Mouse (Mus musculus): ENCODE data around the gene Shisa5. TPM values are rescaled to one million over a fixed set of nuclear protein-coding genes. Genes with fewer than 3 reads are reported as not detected.

Gene Shisa5
- polyA plus RNA-seq, 1 experiment from 2014 or later = 33.6 TPM

DNA sequence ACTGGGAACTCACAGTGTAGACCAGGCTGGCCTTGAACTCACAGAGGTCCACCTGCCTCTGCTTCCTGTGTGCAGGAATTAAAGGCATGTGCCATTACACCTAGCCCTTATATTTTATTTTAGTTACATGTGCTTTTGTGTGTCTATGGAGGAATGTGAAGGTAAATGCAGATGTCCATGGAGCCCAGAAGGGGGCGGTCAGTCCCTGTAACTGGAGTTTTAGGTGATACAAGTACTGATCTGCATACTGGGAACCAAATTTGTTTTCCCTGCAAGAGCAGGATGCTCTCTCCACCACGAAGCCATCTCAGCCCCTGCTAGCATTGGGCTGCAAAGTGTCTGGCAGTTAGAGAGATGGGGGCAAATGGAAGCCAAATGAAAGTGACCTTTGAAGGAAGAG lies 46.6 kb downstream of the Shisa5 start:
- no peaks in the 10 kb centered on the region for H3K27me3 ChIP-seq
- 0 out of 2 replicates have a peak overlapping the region, but pooled peaks have one; percentile 3 for H3K9ac ChIP-seq
- H3K9me3 ChIP-seq (replicated peaks) = no peaks in the 10 kb centered on the region
- no peak overlapping the region for H3K27ac ChIP-seq
- peaks cover 35% of the 10 kb centered on the region for H3K4me1 ChIP-seq
- H3K4me2 ChIP-seq = no peak overlapping the region
- peaks cover 22% of the 10 kb centered on the region for H3K36me3 ChIP-seq (ENCODE audit: poor library complexity, severe bottlenecking)
- no peak overlapping the region for H3K4me3 ChIP-seq
- no peak for ATAC-seq
- WGBS = 8% methylated on average over 2 of the region's 2 CpGs

DNA sequence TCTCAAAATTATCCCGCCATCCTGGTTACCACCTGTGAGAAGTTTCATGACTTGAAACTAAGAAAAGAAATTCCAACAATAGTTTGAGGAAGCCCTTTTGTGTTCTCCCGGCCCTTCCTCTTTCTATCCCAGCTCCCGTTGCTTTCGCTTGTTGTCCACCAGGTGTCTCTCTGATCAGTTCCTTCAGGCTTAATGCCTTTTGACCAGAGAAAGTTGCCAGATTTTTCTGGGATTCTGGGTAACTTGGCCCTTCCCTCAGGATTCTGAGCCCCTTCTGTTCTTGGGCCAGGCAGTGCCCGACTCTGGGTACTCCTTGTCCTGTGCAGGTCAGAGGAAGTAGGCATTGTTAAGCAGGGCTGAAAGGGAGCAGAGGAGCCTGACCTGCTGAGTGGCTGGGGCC lies 49.6 kb downstream of the Shisa5 start:
- peak overlapping the region; percentile 18; the same call in 1 of the 2 replicates for H3K9ac ChIP-seq
- H3K9me3 ChIP-seq (replicated peaks) = no peaks in the 10 kb centered on the region
- H3K4me3 ChIP-seq = no peak overlapping the region
- peaks cover 37% of the 10 kb centered on the region for H3K36me3 ChIP-seq (ENCODE audit: poor library complexity, severe bottlenecking)
- H3K27ac ChIP-seq = no peak overlapping the region; the same call in 1 of the 2 replicates
- H3K4me2 ChIP-seq = no peak overlapping the region
- H3K4me1 ChIP-seq = peaks cover 27% of the 10 kb centered on the region
- no peaks in the 10 kb centered on the region for H3K27me3 ChIP-seq
- WGBS = 6% methylated on average over 5 of the region's 5 CpGs
- 0 out of 2 replicates have a peak, but pooled peaks have one; percentile 29 for ATAC-seq

DNA sequence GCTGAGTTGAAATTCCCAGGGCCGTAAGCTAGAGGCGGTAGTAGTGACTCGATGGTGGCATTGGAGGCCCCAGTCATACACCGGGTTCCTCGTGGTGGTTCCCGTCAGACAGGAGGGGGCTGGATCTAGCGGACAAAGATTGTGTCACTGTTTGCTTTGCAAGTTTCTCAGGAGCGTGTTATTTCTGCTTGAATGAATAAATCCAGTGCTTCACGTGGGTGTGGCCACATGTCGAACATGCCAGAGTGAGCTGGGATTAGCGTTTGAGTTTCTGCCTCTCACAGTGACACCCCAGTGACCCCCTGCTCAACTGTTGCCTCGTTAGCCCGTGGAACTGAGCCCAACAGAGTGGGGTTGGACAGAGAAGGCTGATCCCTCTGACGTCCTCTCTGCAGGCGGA lies 52.1 kb downstream of the Shisa5 start:
- peaks cover 38% of the 10 kb centered on the region for H3K36me3 ChIP-seq (ENCODE audit: poor library complexity, severe bottlenecking)
- no peaks in the 10 kb centered on the region for H3K9me3 ChIP-seq (replicated peaks)
- H3K9ac ChIP-seq = 0 out of 2 replicates have a peak overlapping the region, but pooled peaks have one; percentile 7
- H3K4me1 ChIP-seq = peaks cover 34% of the 10 kb centered on the region
- H3K4me3 ChIP-seq = no peak overlapping the region
- H3K4me2 ChIP-seq = no peak overlapping the region
- 0 out of 2 replicates have a peak overlapping the region, but pooled peaks have one; percentile 2 for H3K27ac ChIP-seq
- 12% methylated on average over 15 of the region's 15 CpGs for WGBS
- no peaks in the 10 kb centered on the region for H3K27me3 ChIP-seq
- ATAC-seq = no peak

DNA sequence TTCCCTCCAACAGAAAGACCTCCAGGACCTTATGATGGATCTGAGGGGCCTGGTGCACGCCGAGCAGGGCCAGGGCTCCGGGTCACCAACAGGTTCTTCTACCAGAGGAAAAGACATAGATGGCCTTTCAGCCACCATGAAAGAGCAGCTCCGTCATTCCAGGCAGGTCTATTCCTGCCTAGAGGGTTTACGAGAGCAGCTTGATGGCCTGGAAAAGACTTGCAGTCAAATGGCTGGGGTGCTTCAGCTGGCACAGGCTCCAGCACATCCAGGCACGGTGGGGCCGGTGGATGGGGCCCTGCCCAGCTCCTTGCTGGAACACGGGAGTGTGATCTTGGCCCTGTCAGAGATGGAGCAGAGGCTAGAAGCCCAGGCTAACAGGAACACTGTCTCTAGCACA lies 53.4 kb downstream of the Shisa5 start:
- no peak overlapping the region for H3K27ac ChIP-seq
- 96% methylated on average over 8 of the region's 8 CpGs for WGBS
- no peak overlapping the region for H3K4me3 ChIP-seq
- no peak overlapping the region for H3K9ac ChIP-seq
- peaks cover 38% of the 10 kb centered on the region for H3K36me3 ChIP-seq (ENCODE audit: poor library complexity, severe bottlenecking)
- peaks cover 37% of the 10 kb centered on the region for H3K4me1 ChIP-seq
- no peak for ATAC-seq
- no peak overlapping the region for H3K4me2 ChIP-seq
- H3K27me3 ChIP-seq = no peaks in the 10 kb centered on the region
- no peaks in the 10 kb centered on the region for H3K9me3 ChIP-seq (replicated peaks)

DNA sequence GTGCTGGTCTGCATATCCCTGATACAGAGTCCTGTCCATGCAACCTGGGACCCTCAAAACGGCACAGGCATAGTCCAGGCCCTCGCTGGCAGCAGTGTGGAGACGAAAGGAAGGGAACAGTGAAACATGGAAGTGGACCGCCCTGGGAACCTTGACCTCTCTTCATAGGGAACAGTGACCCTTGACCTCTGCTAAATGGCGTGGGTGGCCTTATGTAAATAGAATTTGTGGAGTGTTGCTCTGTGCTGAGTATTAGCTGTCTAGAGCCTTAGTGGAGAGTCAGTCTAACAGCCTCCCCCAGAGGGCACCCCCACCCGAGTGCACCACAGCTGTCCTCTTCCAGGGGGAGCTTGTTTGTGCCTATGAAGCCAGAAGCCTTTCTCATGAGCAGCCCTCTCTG lies 54.4 kb downstream of the Shisa5 start:
- H3K4me3 ChIP-seq = no peak overlapping the region
- H3K36me3 ChIP-seq (ENCODE audit: poor library complexity, severe bottlenecking) = peaks cover 38% of the 10 kb centered on the region
- no peaks in the 10 kb centered on the region for H3K27me3 ChIP-seq
- no peak overlapping the region for H3K9ac ChIP-seq
- H3K4me2 ChIP-seq = no peak overlapping the region
- no peak overlapping the region for H3K27ac ChIP-seq
- WGBS = 57% methylated on average over 6 of the region's 6 CpGs
- peaks cover 47% of the 10 kb centered on the region for H3K4me1 ChIP-seq
- ATAC-seq = no peak
- H3K9me3 ChIP-seq (replicated peaks) = no peaks in the 10 kb centered on the region

DNA sequence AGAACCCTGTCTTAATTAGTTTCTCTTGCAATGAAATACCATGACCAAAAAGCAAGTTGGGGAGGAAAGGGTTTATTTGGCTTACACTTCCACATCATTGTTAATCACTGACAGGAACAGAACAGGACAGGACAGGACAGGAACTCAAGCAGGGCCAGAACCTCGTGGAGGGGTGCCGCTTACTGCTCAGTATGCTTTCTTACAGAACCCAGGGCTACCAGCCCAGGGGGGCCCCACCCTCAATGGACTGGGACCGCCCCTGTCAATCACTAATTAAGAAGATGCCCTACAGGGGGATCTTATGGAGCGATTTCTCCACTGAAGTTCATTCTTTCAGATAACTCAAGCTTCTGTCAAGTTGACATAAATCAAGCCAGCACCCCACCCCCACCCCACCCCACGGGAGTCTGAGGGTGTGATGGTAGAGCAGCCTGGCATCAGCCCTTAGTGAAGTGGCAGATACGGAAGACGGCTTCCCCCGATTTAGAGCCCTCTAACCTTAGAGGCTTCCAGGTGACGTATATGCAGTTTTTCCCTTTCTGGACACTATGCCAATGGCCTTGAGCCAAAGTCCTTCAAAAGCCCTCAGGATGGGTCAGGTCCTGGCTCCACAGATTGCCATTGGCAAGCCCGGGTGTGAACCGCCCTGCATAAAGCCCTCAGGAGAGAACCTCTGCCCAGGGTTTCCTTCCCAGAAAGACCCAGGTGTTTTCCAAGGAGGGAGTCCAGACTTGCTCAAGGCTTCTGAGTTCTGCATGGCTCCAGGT lies 55.6 kb downstream of the Shisa5 start:
- H3K27me3 ChIP-seq = no peaks in the 10 kb centered on the region
- 15% methylated on average over 11 of the region's 11 CpGs for WGBS
- H3K9me3 ChIP-seq (replicated peaks) = no peaks in the 10 kb centered on the region
- H3K4me2 ChIP-seq = peak overlapping the region; percentile 98
- peak overlapping the region; percentile 97 for H3K9ac ChIP-seq
- ATAC-seq = no peak
- peaks cover 55% of the 10 kb centered on the region for H3K4me1 ChIP-seq
- peak overlapping the region; percentile 75 for H3K4me3 ChIP-seq
- H3K36me3 ChIP-seq (ENCODE audit: poor library complexity, severe bottlenecking) = peaks cover 40% of the 10 kb centered on the region
- peak overlapping the region; percentile 100 for H3K27ac ChIP-seq

DNA sequence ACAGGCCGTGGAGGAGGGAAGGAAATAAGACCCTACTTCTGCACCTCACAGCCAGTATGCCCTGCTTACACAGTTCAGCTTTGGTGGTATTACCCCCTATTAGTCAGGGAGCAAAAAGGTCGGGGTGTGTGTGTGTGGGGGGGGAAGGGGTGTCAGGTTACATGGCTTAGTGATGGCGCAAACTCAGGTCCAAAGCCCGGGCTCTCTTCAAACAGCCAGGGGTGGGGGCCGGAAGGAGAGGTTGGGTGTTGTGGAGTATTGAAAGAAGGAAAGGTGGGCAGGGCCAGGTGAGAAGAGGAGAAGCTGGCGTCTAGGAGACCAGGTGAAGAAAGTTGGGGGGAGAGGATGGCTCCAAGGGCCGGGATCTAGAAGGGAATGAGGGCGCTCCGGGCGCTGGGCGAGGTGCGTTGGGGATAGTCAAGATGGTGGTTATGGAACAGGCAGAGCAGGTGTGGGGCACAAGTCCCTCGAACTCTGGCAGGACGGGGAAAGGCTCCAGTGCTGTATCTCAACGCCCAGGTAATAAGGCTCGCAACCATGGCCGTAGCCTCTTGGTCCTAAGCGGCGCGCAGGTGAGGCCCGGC lies 56.3 kb downstream of the Shisa5 start:
- ATAC-seq = no peak

DNA sequence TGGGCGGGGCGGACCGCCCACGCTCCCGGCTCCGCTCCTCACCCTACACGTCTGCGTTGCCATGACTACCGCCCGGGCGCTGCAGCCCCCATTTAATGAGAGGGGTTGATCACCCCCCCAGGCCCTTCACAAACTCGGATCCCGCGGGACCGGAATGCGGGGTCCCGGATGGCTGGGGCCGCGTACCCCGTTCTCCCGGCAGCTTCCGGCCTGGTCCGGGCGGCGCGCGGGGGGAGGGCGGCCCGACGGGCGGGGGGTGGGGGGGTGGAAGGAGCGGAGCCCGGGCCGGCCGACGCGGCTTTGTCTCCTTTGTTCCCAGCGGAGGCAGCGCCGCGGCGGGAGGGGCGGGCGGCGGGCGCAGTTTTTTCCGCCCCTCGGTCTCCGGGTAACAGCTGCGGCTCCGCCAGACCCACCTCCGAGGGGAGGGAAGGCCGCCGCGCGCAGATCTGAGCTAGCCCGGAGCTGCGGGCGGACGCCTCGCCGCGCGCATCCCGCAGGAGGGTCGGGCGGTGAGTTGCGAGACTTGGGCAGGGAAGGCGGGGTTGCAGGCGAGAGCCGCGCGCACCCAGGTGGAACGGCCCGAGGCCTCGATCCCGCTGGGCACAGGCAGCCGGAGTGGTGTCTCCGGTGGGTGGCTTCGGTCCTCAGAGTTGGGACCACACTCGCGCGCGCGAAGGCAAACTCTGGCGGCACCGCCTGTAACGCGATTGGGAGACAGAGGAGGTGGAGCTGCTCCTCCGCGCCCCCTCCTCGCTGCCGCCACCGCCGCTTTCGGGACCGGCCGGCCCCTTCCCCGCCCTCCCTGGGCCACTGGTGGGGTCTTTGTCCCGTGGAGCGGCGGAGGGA lies 57.0 kb downstream of the Shisa5 start, which contains the start of gene Plxnb1:
Plxnb1 (plus strand) TSS at position 253 of the 846 bp plus-strand sequence.
- Histone ChIP-seq H3K4me3 (peak within 1 kb of the TSS; percentile 75), H3K36me3 (ENCODE audit: poor library complexity, severe bottlenecking) (peaks cover 40% of the 10 kb centered on the region), H3K27ac (peak within 1 kb of the TSS; percentile 100), H3K4me1 (peaks cover 59% of the 10 kb centered on the region), H3K4me2 (peak within 1 kb of the TSS; percentile 98), H3K9ac (peak within 1 kb of the TSS; percentile 97), H3K27me3 (no peaks in the 10 kb centered on the region), H3K9me3 (replicated peaks) (no peaks in the 10 kb centered on the region)
- peak; percentile 73 for ATAC-seq
- 0% methylated on average over 62 of the region's 102 CpGs for WGBS

More for the DNA sequence above, 56.3 kb downstream of the Shisa5 start:
- Histone ChIP-seq H3K4me2 (peak overlapping the region; percentile 98), H3K9me3 (replicated peaks) (no peaks in the 10 kb centered on the region), H3K36me3 (ENCODE audit: poor library complexity, severe bottlenecking) (peaks cover 40% of the 10 kb centered on the region), H3K27ac (peak overlapping the region; percentile 100), H3K4me3 (peak overlapping the region; percentile 75), H3K27me3 (no peaks in the 10 kb centered on the region), H3K4me1 (peaks cover 61% of the 10 kb centered on the region), H3K9ac (peak overlapping the region; percentile 97)
- WGBS = 2% methylated on average over 21 of the region's 21 CpGs

DNA sequence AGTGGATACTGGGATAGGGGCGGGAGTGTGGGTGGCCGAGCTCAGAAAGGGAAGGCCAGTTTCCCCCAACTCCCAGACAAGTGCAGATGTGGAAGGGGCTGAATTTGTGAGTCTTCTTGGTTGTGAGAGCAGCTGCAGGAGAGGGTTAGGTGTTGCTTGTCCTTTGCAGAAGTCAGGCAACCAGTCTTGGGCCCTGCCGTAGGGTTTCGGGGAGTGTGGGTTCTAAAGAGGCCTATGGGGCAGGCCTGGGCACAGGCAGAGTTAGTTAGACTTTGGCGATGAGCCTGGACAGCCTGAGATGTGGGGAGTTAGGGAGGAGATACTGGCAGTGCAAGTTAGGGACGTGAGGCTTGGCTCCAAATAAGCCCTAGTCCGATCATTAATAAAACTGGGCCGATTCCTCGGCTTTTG lies 57.9 kb downstream of the Shisa5 start:
- peak overlapping the region; percentile 98 for H3K4me2 ChIP-seq
- H3K36me3 ChIP-seq (ENCODE audit: poor library complexity, severe bottlenecking) = peaks cover 42% of the 10 kb centered on the region
- peak overlapping the region; percentile 100 for H3K27ac ChIP-seq
- H3K4me3 ChIP-seq = peak overlapping the region; percentile 75
- 4% methylated on average over 9 of the region's 9 CpGs for WGBS
- H3K27me3 ChIP-seq = no peaks in the 10 kb centered on the region
- peak overlapping the region; percentile 97 for H3K9ac ChIP-seq
- peak; percentile 12; the same call in 1 of the 2 replicates for ATAC-seq
- H3K4me1 ChIP-seq = peaks cover 57% of the 10 kb centered on the region
- no peaks in the 10 kb centered on the region for H3K9me3 ChIP-seq (replicated peaks)

DNA sequence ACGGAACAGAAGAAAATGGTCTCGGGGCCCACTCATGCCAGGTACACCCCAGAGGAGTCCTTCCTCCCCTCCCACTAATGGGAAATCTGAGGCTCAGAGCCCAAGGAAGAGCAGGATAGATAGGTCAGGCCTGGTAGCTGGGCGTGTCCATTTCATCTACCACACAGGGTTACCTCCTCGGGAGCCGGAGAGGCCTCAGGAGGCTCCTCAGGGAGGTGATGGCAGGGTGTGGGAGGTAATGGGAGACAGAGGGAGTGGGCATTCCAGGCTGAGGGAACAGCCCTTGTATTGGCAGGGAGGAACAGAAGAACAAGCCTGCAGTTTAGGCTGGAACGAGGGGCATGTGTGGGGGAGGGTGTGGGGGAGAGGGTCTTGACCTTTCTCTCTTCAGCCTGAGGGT lies 58.5 kb downstream of the Shisa5 start:
- WGBS = 9% methylated on average over 6 of the region's 6 CpGs
- Histone ChIP-seq H3K4me1 (peaks cover 57% of the 10 kb centered on the region), H3K9me3 (replicated peaks) (no peaks in the 10 kb centered on the region), H3K4me3 (peak overlapping the region; percentile 75), H3K9ac (peak overlapping the region; percentile 97), H3K36me3 (ENCODE audit: poor library complexity, severe bottlenecking) (peaks cover 42% of the 10 kb centered on the region), H3K27ac (peak overlapping the region; percentile 100), H3K27me3 (no peaks in the 10 kb centered on the region), H3K4me2 (peak overlapping the region; percentile 98)
- no peak for ATAC-seq

DNA sequence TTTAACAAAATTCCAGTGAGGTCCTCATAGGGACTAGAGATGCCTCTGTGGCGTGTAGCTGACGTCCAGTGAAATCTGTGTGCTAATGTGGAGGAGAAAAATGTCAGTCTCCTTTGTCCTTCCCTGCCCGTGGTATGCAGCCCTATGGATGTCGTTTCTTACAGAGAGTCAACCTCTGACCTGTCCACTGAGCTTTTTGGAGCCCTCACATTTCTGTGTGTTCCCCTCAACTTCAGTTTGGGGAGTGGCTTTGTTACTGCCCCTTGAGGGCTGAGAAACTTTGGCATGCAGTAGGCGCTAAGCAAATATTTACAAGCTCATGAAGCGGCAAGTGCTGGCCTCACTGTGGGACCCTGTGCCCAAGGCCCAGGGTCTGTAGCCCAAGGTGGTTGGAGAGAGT lies 58.9 kb downstream of the Shisa5 start:
- Histone ChIP-seq H3K4me3 (peak overlapping the region; percentile 75), H3K4me2 (peak overlapping the region; percentile 98), H3K36me3 (ENCODE audit: poor library complexity, severe bottlenecking) (peaks cover 43% of the 10 kb centered on the region), H3K9me3 (replicated peaks) (no peaks in the 10 kb centered on the region), H3K4me1 (peaks cover 57% of the 10 kb centered on the region), H3K27ac (peak overlapping the region; percentile 100), H3K9ac (peak overlapping the region; percentile 97), H3K27me3 (no peaks in the 10 kb centered on the region)
- WGBS = 6% methylated on average over 6 of the region's 6 CpGs
- no peak for ATAC-seq

Measured in forebrain, embryonic 13.5 days (tissue).